Mouse (Mus musculus) megakaryocyte progenitor cell, adult 5-6 weeks (primary cell): ENCODE results near the gene Gm3002. TPM values are rescaled to one million over a fixed set of nuclear protein-coding genes. Genes with fewer than 3 reads are reported as not detected.
"Not testable (repeated sequence)": the region's sequence is repeated elsewhere in the genome, so short reads cannot be mapped to it uniquely, and the experiment has no call there.

ENCODE experiments used
- ATAC-seq: replicated peaks from 2 replicates; pipeline ENCODE4 v1.8.0; 2016; ENCODE audit warnings: mild to moderate bottlenecking, moderate TSS enrichment, inconsistent platforms; ENCODE audit not compliant: poor library complexity
- total RNA-seq, 2 experiments: library from RNA; stranded (forward) in 1 of 2; stranded (reverse) in 1 of 2; fragments of 157-497, 149-512 nt in 1 of 2; fragments of 200-1000 nt in 1 of 2; gene quantifications; 2 replicates each; pipeline versions ENCODE4 v1.2.3 to v1.2.4; 2015 to 2017

Gm3002 gene
- total RNA-seq (2015) (not detected in 2 replicates), total RNA-seq (2017) (not detected in 2 replicates)

GRCm38 (mm10) chr14:3809774-3810173 lies at the start of gene Gm3002:
Gene Gm3002, plus strand, starts transcription at chr14:3810074.
- not testable (repeated sequence) for ATAC-seq

GRCm38 (mm10) chr14:3845945-3846344 lies 36.1 kb downstream of the Gm3002 start, which contains the start of gene Gm3033:
Gene Gm3033, plus strand, starts transcription at chr14:3846245.
- not testable (repeated sequence) for ATAC-seq

GRCm38 (mm10) chr14:3883872-3884271 lies 74.0 kb downstream of the Gm3002 start, which contains the start of gene Gm2916:
Gene Gm2916, plus strand, starts transcription at chr14:3884172.
- not testable (repeated sequence) for ATAC-seq

- ATAC-seq = not testable (repeated sequence)
These were observed 121.6 kb downstream of the Gm3002 start, which contains the start of gene Gm3029 for GRCm38 (mm10) chr14:3931456-3931855. Gene Gm3029, plus strand, starts transcription at chr14:3931756.

- not testable (repeated sequence) for ATAC-seq
These were observed 153.4 kb downstream of the Gm3002 start, which contains the start of gene Gm3095 for GRCm38 (mm10) chr14:3963247-3963646. Gene Gm3095, plus strand, starts transcription at chr14:3963547.

- ATAC-seq = not testable (repeated sequence)
These were observed 188.2 kb downstream of the Gm3002 start, which contains the start of gene Gm3099 for GRCm38 (mm10) chr14:3998094-3998493. Gene Gm3099, plus strand, starts transcription at chr14:3998394.

Other genes starting within 250 kb of the Gm3002 start
- not detected in 2 replicates for gene Gm3012, start 175.6 kb upstream of the Gm3002 start, total RNA-seq (2015)
- not detected in 2 replicates for gene Gm3012, start 175.6 kb upstream of the Gm3002 start, total RNA-seq (2017)
- not detected in 2 replicates for gene Gm3020, start 158.0 kb upstream of the Gm3002 start, total RNA-seq (2015)
- not detected in 2 replicates for gene Gm3020, start 158.0 kb upstream of the Gm3002 start, total RNA-seq (2017)
- gene Gm3043, start 121.3 kb upstream of the Gm3002 start, total RNA-seq (2015) = not detected in 2 replicates
- not detected in 2 replicates for gene Gm3043, start 121.3 kb upstream of the Gm3002 start, total RNA-seq (2017)
- not detected in 2 replicates for gene Gm3033, start 36.2 kb downstream of the Gm3002 start, total RNA-seq (2015)
- gene Gm3033, start 36.2 kb downstream of the Gm3002 start, total RNA-seq (2017) = not detected in 2 replicates
- gene Gm2916, start 74.1 kb downstream of the Gm3002 start, total RNA-seq (2015) = not detected in 2 replicates
- not detected in 2 replicates for gene Gm2916, start 74.1 kb downstream of the Gm3002 start, total RNA-seq (2017)
- not detected in 2 replicates for gene Gm3029, start 121.7 kb downstream of the Gm3002 start, total RNA-seq (2015)
- not detected in 2 replicates for gene Gm3029, start 121.7 kb downstream of the Gm3002 start, total RNA-seq (2017)
- gene Gm3095, start 153.5 kb downstream of the Gm3002 start, total RNA-seq (2015) = not detected in 2 replicates
- not detected in 2 replicates for gene Gm3095, start 153.5 kb downstream of the Gm3002 start, total RNA-seq (2017)
- gene Gm3099, start 188.3 kb downstream of the Gm3002 start, total RNA-seq (2015) = not detected in 2 replicates
- not detected in 2 replicates for gene Gm3099, start 188.3 kb downstream of the Gm3002 start, total RNA-seq (2017)
- gene Gm5796, start 213.9 kb downstream of the Gm3002 start, total RNA-seq (2015) = not detected in 2 replicates
- gene Gm5796, start 213.9 kb downstream of the Gm3002 start, total RNA-seq (2017) = 0.08 TPM in 1 of 2 replicates, not detected in the other